Mouse (Mus musculus) CD4-positive, CD25-positive, alpha-beta regulatory T cell, adult 2 months (primary cell): ENCODE results near the gene Tmpo.

ENCODE experiments used
- DNase-seq: peaks from one replicate; pipeline ENCODE4 v3.0.0-alpha.2; 2012; ENCODE audit warnings: low read depth, low spot score

Tmpo gene

GRCm38 (mm10) chr10:91180761-91181460, at the start of gene Tmpo:
Tmpo (minus strand) TSS chr10:91181315.
- peak; percentile 25 for DNase-seq

GRCm38 (mm10) chr10:91230400-91230799, 49.3 kb upstream of the Tmpo start:
- no peak for DNase-seq

GRCm38 (mm10) chr10:91229518-91229961, 48.4 kb upstream of the Tmpo start:
- no peak for DNase-seq

GRCm38 (mm10) chr10:91228924-91229517, 47.9 kb upstream of the Tmpo start:
- DNase-seq: no peak

GRCm38 (mm10) chr10:91227034-91227433, 45.9 kb upstream of the Tmpo start:
- DNase-seq: no peak

- DNase-seq: no peak
These were observed 41.5 kb upstream of the Tmpo start for GRCm38 (mm10) chr10:91222398-91223236.

- no peak for DNase-seq
These were observed 28.0 kb upstream of the Tmpo start for GRCm38 (mm10) chr10:91208899-91209667.

- no peak for DNase-seq
These were observed 27.3 kb upstream of the Tmpo start for GRCm38 (mm10) chr10:91208461-91208860.

- DNase-seq: peak; percentile 49
These were observed 26.2 kb upstream of the Tmpo start for GRCm38 (mm10) chr10:91207275-91207674.

GRCm38 (mm10) chr10:91205632-91206031, 24.5 kb upstream of the Tmpo start:
- DNase-seq: no peak

- no peak for DNase-seq
These were observed 19.5 kb upstream of the Tmpo start for GRCm38 (mm10) chr10:91200581-91200980.

GRCm38 (mm10) chr10:91199238-91199780, 18.2 kb upstream of the Tmpo start:
- no peak for DNase-seq

GRCm38 (mm10) chr10:91197704-91198103, 16.6 kb upstream of the Tmpo start:
- DNase-seq: no peak

- DNase-seq: peak; percentile 24
These were observed 15.7 kb upstream of the Tmpo start for GRCm38 (mm10) chr10:91196778-91197177.

GRCm38 (mm10) chr10:91195680-91196079, 14.6 kb upstream of the Tmpo start:
- DNase-seq: no peak

- no peak for DNase-seq
These were observed 14.0 kb upstream of the Tmpo start for GRCm38 (mm10) chr10:91195091-91195490.

GRCm38 (mm10) chr10:91191851-91192250, 10.7 kb upstream of the Tmpo start:
- DNase-seq: no peak

- peak; percentile 51 for DNase-seq
These were observed 8.4 kb upstream of the Tmpo start for GRCm38 (mm10) chr10:91189476-91189875.

- peak; percentile 9 for DNase-seq
These were observed 7.7 kb upstream of the Tmpo start for GRCm38 (mm10) chr10:91188684-91189287.

- peak; percentile 87 for DNase-seq
These were observed 6.8 kb upstream of the Tmpo start for GRCm38 (mm10) chr10:91187872-91188271.

- DNase-seq: peak; percentile 28
These were observed 6.2 kb upstream of the Tmpo start for GRCm38 (mm10) chr10:91187349-91187748.
